Mouse (Mus musculus): ENCODE results near the gene Mrs2. TPM values are rescaled to one million over a fixed set of nuclear protein-coding genes. Genes with fewer than 3 reads are reported as not detected.

The Mrs2 gene
- polyA plus RNA-seq, 1 experiment from 2014 or later, result 15.0 TPM

- peak overlapping the region; percentile 37 for H3K4me3 ChIP-seq
- peaks cover 9% of the 10 kb centered on the region for H3K27me3 ChIP-seq (ENCODE audit: low read depth, poor library complexity, severe bottlenecking)
- H3K4me1 ChIP-seq, result peaks cover 9% of the 10 kb centered on the region
- H3K9me3 ChIP-seq (replicated peaks), result no peaks in the 10 kb centered on the region
- DNase-seq (ENCODE audit: low spot score), result no peak
- WGBS, result 46% methylated on average over 5 of the region's 5 CpGs
- no peaks in the 10 kb centered on the region for H3K36me3 ChIP-seq
- no peak overlapping the region for H3K27ac ChIP-seq (replicated peaks)
Observed at GRCm38 (mm10) chr13:24965846-24966201, 54.4 kb downstream of the Mrs2 start.

- Histone ChIP-seq H3K4me3 (peak overlapping the region; percentile 37), H3K36me3 (no peaks in the 10 kb centered on the region), H3K27me3 (ENCODE audit: low read depth, poor library complexity, severe bottlenecking) (peaks cover 9% of the 10 kb centered on the region), H3K4me1 (peaks cover 9% of the 10 kb centered on the region), H3K27ac (replicated peaks) (no peak overlapping the region), H3K9me3 (replicated peaks) (no peaks in the 10 kb centered on the region)
- DNase-seq (ENCODE audit: low spot score), result no peak
- WGBS, result 29% methylated on average over 15 of the region's 15 CpGs
Observed at GRCm38 (mm10) chr13:24965130-24965845, 54.9 kb downstream of the Mrs2 start.

- no peaks in the 10 kb centered on the region for H3K9me3 ChIP-seq (replicated peaks)
- H3K36me3 ChIP-seq, result no peaks in the 10 kb centered on the region
- peaks cover 9% of the 10 kb centered on the region for H3K27me3 ChIP-seq (ENCODE audit: low read depth, poor library complexity, severe bottlenecking)
- DNase-seq (ENCODE audit: low spot score), result no peak
- H3K4me3 ChIP-seq, result no peak overlapping the region
- peaks cover 9% of the 10 kb centered on the region for H3K4me1 ChIP-seq
- H3K27ac ChIP-seq (replicated peaks), result no peak overlapping the region
- 90% methylated on average over 8 of the region's 8 CpGs for WGBS
Observed at GRCm38 (mm10) chr13:24962119-24962518, 58.1 kb downstream of the Mrs2 start.

- Histone ChIP-seq H3K36me3 (no peaks in the 10 kb centered on the region), H3K4me1 (peaks cover under 1% of the 10 kb centered on the region), H3K4me3 (no peak overlapping the region), H3K27me3 (ENCODE audit: low read depth, poor library complexity, severe bottlenecking) (peaks cover 10% of the 10 kb centered on the region), H3K27ac (replicated peaks) (no peak overlapping the region), H3K9me3 (replicated peaks) (no peaks in the 10 kb centered on the region)
- 89% methylated on average over 3 of the region's 3 CpGs for WGBS
- DNase-seq (ENCODE audit: low spot score), result no peak
Observed at GRCm38 (mm10) chr13:24960084-24960483, 60.1 kb downstream of the Mrs2 start.

- Histone ChIP-seq H3K4me1 (no peaks in the 10 kb centered on the region), H3K27ac (replicated peaks) (no peak overlapping the region), H3K27me3 (ENCODE audit: low read depth, poor library complexity, severe bottlenecking) (0 out of 2 replicates have a peak, but pooled peaks cover 4% of the 10 kb centered on the region), H3K9me3 (replicated peaks) (no peaks in the 10 kb centered on the region), H3K36me3 (no peaks in the 10 kb centered on the region), H3K4me3 (no peak overlapping the region)
- 93% methylated on average over 11 of the region's 11 CpGs for WGBS
- DNase-seq (ENCODE audit: low spot score), result no peak
Observed at GRCm38 (mm10) chr13:24958671-24959070, 61.5 kb downstream of the Mrs2 start.

GRCm38 (mm10) chr13:24955500-24955899, 64.7 kb downstream of the Mrs2 start:
- no peak for DNase-seq (ENCODE audit: low spot score)
- WGBS, result 21% methylated on average over 10 of the region's 10 CpGs
- H3K4me3 ChIP-seq, result no peak overlapping the region
- no peaks in the 10 kb centered on the region for H3K36me3 ChIP-seq
- no peaks in the 10 kb centered on the region for H3K9me3 ChIP-seq (replicated peaks)
- no peaks in the 10 kb centered on the region for H3K4me1 ChIP-seq
- H3K27ac ChIP-seq (replicated peaks), result no peak overlapping the region
- H3K27me3 ChIP-seq (ENCODE audit: low read depth, poor library complexity, severe bottlenecking), result 0 out of 2 replicates have a peak, but pooled peaks cover 4% of the 10 kb centered on the region

GRCm38 (mm10) chr13:24955091-24955490, 65.1 kb downstream of the Mrs2 start:
- no peaks in the 10 kb centered on the region for H3K4me1 ChIP-seq
- no peaks in the 10 kb centered on the region for H3K9me3 ChIP-seq (replicated peaks)
- H3K27ac ChIP-seq (replicated peaks), result no peak overlapping the region
- no peak for DNase-seq (ENCODE audit: low spot score)
- 0 out of 2 replicates have a peak, but pooled peaks cover 4% of the 10 kb centered on the region for H3K27me3 ChIP-seq (ENCODE audit: low read depth, poor library complexity, severe bottlenecking)
- 53% methylated on average over 11 of the region's 11 CpGs for WGBS
- H3K4me3 ChIP-seq, result no peak overlapping the region
- H3K36me3 ChIP-seq, result no peaks in the 10 kb centered on the region

GRCm38 (mm10) chr13:24952659-24953058, 67.5 kb downstream of the Mrs2 start:
- 90% methylated on average over 7 of the region's 7 CpGs for WGBS
- Histone ChIP-seq H3K27ac (replicated peaks) (no peak overlapping the region), H3K4me3 (no peak overlapping the region), H3K27me3 (ENCODE audit: low read depth, poor library complexity, severe bottlenecking) (0 out of 2 replicates have a peak, but pooled peaks cover 4% of the 10 kb centered on the region), H3K36me3 (no peaks in the 10 kb centered on the region), H3K4me1 (no peaks in the 10 kb centered on the region), H3K9me3 (replicated peaks) (no peaks in the 10 kb centered on the region)
- no peak for DNase-seq (ENCODE audit: low spot score)

- Histone ChIP-seq H3K36me3 (no peaks in the 10 kb centered on the region), H3K4me1 (no peaks in the 10 kb centered on the region), H3K4me3 (no peak overlapping the region), H3K9me3 (replicated peaks) (no peaks in the 10 kb centered on the region), H3K27ac (replicated peaks) (no peak overlapping the region), H3K27me3 (ENCODE audit: low read depth, poor library complexity, severe bottlenecking) (no peaks in the 10 kb centered on the region)
- no peak for DNase-seq (ENCODE audit: low spot score)
- 89% methylated on average over 6 of the region's 6 CpGs for WGBS
Observed at GRCm38 (mm10) chr13:24948870-24949269, 71.3 kb downstream of the Mrs2 start.

- Histone ChIP-seq H3K4me1 (peaks cover 5% of the 10 kb centered on the region; the same call in 1 of the 2 replicates), H3K36me3 (no peaks in the 10 kb centered on the region), H3K9me3 (replicated peaks) (no peaks in the 10 kb centered on the region), H3K27me3 (ENCODE audit: low read depth, poor library complexity, severe bottlenecking) (no peaks in the 10 kb centered on the region), H3K4me3 (no peak overlapping the region), H3K27ac (replicated peaks) (no peak overlapping the region)
- 84% methylated on average over 5 of the region's 5 CpGs for WGBS
- DNase-seq (ENCODE audit: low spot score), result no peak
Observed at GRCm38 (mm10) chr13:24947158-24947557, 73.0 kb downstream of the Mrs2 start.

- no peak for DNase-seq (ENCODE audit: low spot score)
- WGBS, result 33% methylated on average over 4 of the region's 4 CpGs
- H3K4me3 ChIP-seq, result no peak overlapping the region
- H3K27ac ChIP-seq (replicated peaks), result no peak overlapping the region
- H3K27me3 ChIP-seq (ENCODE audit: low read depth, poor library complexity, severe bottlenecking), result no peaks in the 10 kb centered on the region
- H3K4me1 ChIP-seq, result peaks cover 10% of the 10 kb centered on the region
- H3K9me3 ChIP-seq (replicated peaks), result no peaks in the 10 kb centered on the region
- H3K36me3 ChIP-seq, result no peaks in the 10 kb centered on the region
Observed at GRCm38 (mm10) chr13:24945567-24945966, 74.6 kb downstream of the Mrs2 start.

GRCm38 (mm10) chr13:24943303-24943702, 76.9 kb downstream of the Mrs2 start:
- Histone ChIP-seq H3K27me3 (ENCODE audit: low read depth, poor library complexity, severe bottlenecking) (peaks cover 4% of the 10 kb centered on the region), H3K9me3 (replicated peaks) (no peaks in the 10 kb centered on the region), H3K27ac (replicated peaks) (no peak overlapping the region), H3K4me3 (no peak overlapping the region), H3K4me1 (peaks cover 11% of the 10 kb centered on the region), H3K36me3 (no peaks in the 10 kb centered on the region)
- 84% methylated on average over 8 of the region's 8 CpGs for WGBS
- no peak for DNase-seq (ENCODE audit: low spot score)

GRCm38 (mm10) chr13:24942512-24943282, 77.5 kb downstream of the Mrs2 start, which contains the start of gene Gpld1:
Gpld1 (plus strand) TSS chr13:24943152.
- no peaks in the 10 kb centered on the region for H3K36me3 ChIP-seq
- no peak for DNase-seq (ENCODE audit: low spot score)
- 66% methylated on average over 17 of the region's 17 CpGs for WGBS
- H3K4me3 ChIP-seq, result no peak within 1 kb of the TSS
- H3K27ac ChIP-seq (replicated peaks), result no peak within 1 kb of the TSS
- H3K27me3 ChIP-seq (ENCODE audit: low read depth, poor library complexity, severe bottlenecking), result peaks cover 10% of the 10 kb centered on the region
- no peaks in the 10 kb centered on the region for H3K9me3 ChIP-seq (replicated peaks)
- peaks cover 16% of the 10 kb centered on the region for H3K4me1 ChIP-seq

Data from midbrain, embryonic 10.5 days (tissue).